ENCODE assay signal across 31 mouse cellular contexts in the genomic region with DNA sequence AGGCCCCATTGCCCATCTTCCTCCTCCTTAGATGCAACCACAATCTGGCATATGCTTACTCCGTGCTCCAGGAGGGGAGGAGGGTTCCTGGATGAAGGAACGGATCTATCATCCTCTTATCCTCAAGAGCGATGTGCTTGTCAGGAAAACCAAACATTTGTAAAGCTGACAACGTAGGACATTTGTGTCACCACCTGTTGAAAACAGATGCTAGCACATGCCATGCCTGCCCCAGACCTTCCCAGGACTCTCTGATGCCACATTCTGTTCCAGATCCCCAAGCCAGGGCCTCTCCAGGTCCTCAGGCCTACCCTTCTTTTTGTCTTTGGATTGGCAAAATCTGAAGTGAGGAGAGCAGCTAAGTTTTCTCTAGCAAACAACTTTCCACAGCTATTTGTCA.
"Had no signal": no experiment of that assay in that cellular context is flagged by ENCODE, and none has a peak within 500 bp of the region (broad histone marks: within the 10 kb centered on the region; RNA-seq: fewer than 3 reads in every experiment).

No protein-coding gene starts in this region.

- DNase-seq: heart, postnatal 10 days; heart, postnatal 14 days; heart, postnatal 36 days; heart, postnatal 4 days; kidney, adult 11 months; kidney, adult 18-20 months; kidney, adult 8-10 months; kidney, adult 9 months; kidney, postnatal 10 days; kidney, postnatal 14 days; kidney, postnatal 25 days; kidney, postnatal 36 days; kidney, postnatal 4 days; layer of hippocampus, adult 9-11 months; layer of hippocampus, postnatal 36 days had no signal

- H3K36me3 ChIP-seq: heart, embryonic 10.5 days; heart, embryonic 12.5 days; heart, embryonic 13.5 days; heart, embryonic 15.5 days; hindbrain, embryonic 10.5 days; hindbrain, embryonic 12.5 days; hindbrain, embryonic 13.5 days; hindbrain, embryonic 15.5 days; intestine, embryonic 15.5 days; kidney, embryonic 15.5 days had no signal

- H3K27ac ChIP-seq: heart, embryonic 10.5 days; heart, embryonic 13.5 days; heart, embryonic 15.5 days; hindbrain, embryonic 10.5 days; hindbrain, embryonic 12.5 days; hindbrain, embryonic 13.5 days; hindbrain, embryonic 14.5 days; hindbrain, embryonic 15.5 days; hindbrain, postnatal 0 days; intestine, embryonic 15.5 days; kidney, embryonic 15.5 days; kidney, postnatal 0 days; layer of hippocampus, adult 2 months; left cerebral cortex, adult 2 months had no signal

- H3K27me3 ChIP-seq: heart, embryonic 12.5 days; heart, embryonic 13.5 days; heart, embryonic 15.5 days; hindbrain, embryonic 12.5 days; hindbrain, embryonic 13.5 days; hindbrain, embryonic 15.5 days; intestine, embryonic 15.5 days; kidney, embryonic 15.5 days had no signal

- H3K4me2 ChIP-seq: heart, embryonic 11.5 days; heart, embryonic 12.5 days; heart, embryonic 13.5 days; heart, embryonic 15.5 days; hindbrain, embryonic 12.5 days; hindbrain, embryonic 13.5 days; hindbrain, embryonic 14.5 days; hindbrain, embryonic 15.5 days; intestine, embryonic 15.5 days; kidney, embryonic 15.5 days had no signal

- H3K4me3 ChIP-seq: heart, embryonic 10.5 days; heart, embryonic 12.5 days; heart, embryonic 13.5 days; heart, embryonic 15.5 days; hindbrain, embryonic 10.5 days; hindbrain, embryonic 12.5 days; hindbrain, embryonic 13.5 days; hindbrain, embryonic 15.5 days; intestine, embryonic 15.5 days; kidney, embryonic 15.5 days; layer of hippocampus, adult 2 months; left cerebral cortex, adult 2 months had no signal
